Mouse (Mus musculus): ENCODE data around the gene Hist1h2bb. TPM values are rescaled to one million over a fixed set of nuclear protein-coding genes. Genes with fewer than 3 reads are reported as not detected.
"Not testable (repeated sequence)": the region's sequence is repeated elsewhere in the genome, so short reads cannot be mapped to it uniquely, and the experiment has no call there.

Hist1h2bb gene
- polyA plus RNA-seq, 1 experiment from 2014 or later = 4.0 TPM

- no peaks in the 10 kb centered on the region for H3K36me3 ChIP-seq (ENCODE audit: control insufficient read depth, insufficient read depth, low read length)
- H3K4me3 ChIP-seq (ENCODE audit: low read length) = peak overlapping the region; percentile 52
- peaks cover 19% of the 10 kb centered on the region for H3K4me1 ChIP-seq (replicated peaks; ENCODE audit: control insufficient read depth, insufficient read depth, low read length)
- H3K9ac ChIP-seq (ENCODE audit: low read length) = peak overlapping the region; percentile 72
- no peaks in the 10 kb centered on the region for H3K27me3 ChIP-seq (ENCODE audit: control insufficient read depth, insufficient read depth, low read depth, low read length)
- H3K27ac ChIP-seq (ENCODE audit: low read length) = peak overlapping the region; percentile 82
- peak overlapping the region; percentile 63 for H3K4me2 ChIP-seq (ENCODE audit: low read depth, low read length)
- whole genome bisulfite sequencing = 1% methylated on average over 13 of the region's 36 CpGs
- no peaks in the 10 kb centered on the region for H3K9me3 ChIP-seq (ENCODE audit: control insufficient read depth, low read length)
- no peak for ATAC-seq (ENCODE audit: low read depth)
Observed at GRCm38 (mm10) chr13:23744421-23745380, 1.8 kb upstream of the Hist1h2bb start.

GRCm38 (mm10) chr13:23745381-23746161 lies 963 bp upstream of the Hist1h2bb start, which contains the start of gene Hist1h3c:
Gene Hist1h3c, minus strand, starts transcription at chr13:23745602.
- Histone ChIP-seq H3K4me2 (ENCODE audit: low read depth, low read length) (peak within 1 kb of the TSS; percentile 63), H3K4me3 (ENCODE audit: low read length) (peak within 1 kb of the TSS; percentile 52), H3K9ac (ENCODE audit: low read length) (peak within 1 kb of the TSS; percentile 75), H3K27me3 (ENCODE audit: control insufficient read depth, insufficient read depth, low read depth, low read length) (no peaks in the 10 kb centered on the region), H3K36me3 (ENCODE audit: control insufficient read depth, insufficient read depth, low read length) (no peaks in the 10 kb centered on the region), H3K9me3 (ENCODE audit: control insufficient read depth, low read length) (no peaks in the 10 kb centered on the region), H3K27ac (ENCODE audit: low read length) (peak within 1 kb of the TSS; percentile 99), H3K4me1 (replicated peaks; ENCODE audit: control insufficient read depth, insufficient read depth, low read length) (peaks cover 15% of the 10 kb centered on the region)
- under 1% methylated on average over 23 of the region's 28 CpGs for WGBS
- peak; percentile 69 for ATAC-seq (ENCODE audit: low read depth)

GRCm38 (mm10) chr13:23747081-23747891 lies 752 bp downstream of the Hist1h2bb start:
- Histone ChIP-seq H3K4me3 (ENCODE audit: low read length) (peak overlapping the region; percentile 52), H3K27me3 (ENCODE audit: control insufficient read depth, insufficient read depth, low read depth, low read length) (no peaks in the 10 kb centered on the region), H3K9ac (ENCODE audit: low read length) (peak overlapping the region; percentile 67), H3K9me3 (ENCODE audit: control insufficient read depth, low read length) (no peaks in the 10 kb centered on the region), H3K4me2 (ENCODE audit: low read depth, low read length) (peak overlapping the region; percentile 52), H3K27ac (ENCODE audit: low read length) (peak overlapping the region; percentile 99), H3K4me1 (replicated peaks; ENCODE audit: control insufficient read depth, insufficient read depth, low read length) (peaks cover 13% of the 10 kb centered on the region), H3K36me3 (ENCODE audit: control insufficient read depth, insufficient read depth, low read length) (no peaks in the 10 kb centered on the region)
- ATAC-seq (ENCODE audit: low read depth) = peak; percentile 4; the same call in 1 of the 2 replicates
- WGBS = 3% methylated on average over 10 of the region's 13 CpGs

- no peak overlapping the region; the same call in 1 of the 2 replicates for H3K4me3 ChIP-seq (ENCODE audit: low read length)
- H3K4me2 ChIP-seq (ENCODE audit: low read depth, low read length) = peak overlapping the region; percentile 52
- ATAC-seq (ENCODE audit: low read depth) = no peak
- H3K27ac ChIP-seq (ENCODE audit: low read length) = peak overlapping the region; percentile 99
- 3% methylated on average over 4 of the region's 4 CpGs for WGBS
- peaks cover 14% of the 10 kb centered on the region for H3K4me1 ChIP-seq (replicated peaks; ENCODE audit: control insufficient read depth, insufficient read depth, low read length)
- H3K9ac ChIP-seq (ENCODE audit: low read length) = peak overlapping the region; percentile 55
- H3K27me3 ChIP-seq (ENCODE audit: control insufficient read depth, insufficient read depth, low read depth, low read length) = no peaks in the 10 kb centered on the region
- no peaks in the 10 kb centered on the region for H3K36me3 ChIP-seq (ENCODE audit: control insufficient read depth, insufficient read depth, low read length)
- no peaks in the 10 kb centered on the region for H3K9me3 ChIP-seq (ENCODE audit: control insufficient read depth, low read length)
Observed at GRCm38 (mm10) chr13:23747892-23748288, 1.4 kb downstream of the Hist1h2bb start.

- 86% methylated on average over 5 of the region's 5 CpGs for WGBS
- Histone ChIP-seq H3K4me3 (ENCODE audit: low read length) (no peak overlapping the region), H3K36me3 (ENCODE audit: control insufficient read depth, insufficient read depth, low read length) (no peaks in the 10 kb centered on the region), H3K9ac (ENCODE audit: low read length) (no peak overlapping the region), H3K27ac (ENCODE audit: low read length) (0 out of 2 replicates have a peak overlapping the region, but pooled peaks have one; percentile 1), H3K4me2 (ENCODE audit: low read depth, low read length) (no peak overlapping the region), H3K27me3 (ENCODE audit: control insufficient read depth, insufficient read depth, low read depth, low read length) (no peaks in the 10 kb centered on the region), H3K4me1 (replicated peaks; ENCODE audit: control insufficient read depth, insufficient read depth, low read length) (peaks cover 14% of the 10 kb centered on the region), H3K9me3 (ENCODE audit: control insufficient read depth, low read length) (no peaks in the 10 kb centered on the region)
- no peak for ATAC-seq (ENCODE audit: low read depth)
Observed at GRCm38 (mm10) chr13:23749563-23750121, 3.1 kb downstream of the Hist1h2bb start.

- Histone ChIP-seq H3K27ac (ENCODE audit: low read length) (peak within 1 kb of the TSS; percentile 98), H3K9ac (ENCODE audit: low read length) (peak within 1 kb of the TSS; percentile 67), H3K4me2 (ENCODE audit: low read depth, low read length) (peak within 1 kb of the TSS; percentile 65), H3K4me1 (replicated peaks; ENCODE audit: control insufficient read depth, insufficient read depth, low read length) (peaks cover 14% of the 10 kb centered on the region), H3K4me3 (ENCODE audit: low read length) (peak within 1 kb of the TSS; percentile 49)
- H3K9me3 ChIP-seq (ENCODE audit: control insufficient read depth, low read length); H3K27me3 ChIP-seq (ENCODE audit: control insufficient read depth, insufficient read depth, low read depth, low read length); H3K36me3 ChIP-seq (ENCODE audit: control insufficient read depth, insufficient read depth, low read length): not testable (repeated sequence)
- under 1% methylated on average over 26 of the region's 47 CpGs for WGBS
- peak; percentile 47 for ATAC-seq (ENCODE audit: low read depth)
Observed at GRCm38 (mm10) chr13:23750839-23751477, 4.4 kb downstream of the Hist1h2bb start, which contains the start of gene Hist1h2ab. Gene Hist1h2ab, plus strand, starts transcription at chr13:23751126.

- peak overlapping the region; percentile 49 for H3K4me3 ChIP-seq (ENCODE audit: low read length)
- under 1% methylated on average over 11 of the region's 11 CpGs for WGBS
- H3K9ac ChIP-seq (ENCODE audit: low read length) = peak overlapping the region; percentile 67
- no peaks in the 10 kb centered on the region for H3K36me3 ChIP-seq (ENCODE audit: control insufficient read depth, insufficient read depth, low read length)
- peak overlapping the region; percentile 98 for H3K27ac ChIP-seq (ENCODE audit: low read length)
- H3K4me2 ChIP-seq (ENCODE audit: low read depth, low read length) = peak overlapping the region; percentile 65
- H3K9me3 ChIP-seq (ENCODE audit: control insufficient read depth, low read length) = no peaks in the 10 kb centered on the region
- ATAC-seq (ENCODE audit: low read depth) = peak; percentile 11; the same call in 1 of the 2 replicates
- H3K4me1 ChIP-seq (replicated peaks; ENCODE audit: control insufficient read depth, insufficient read depth, low read length) = peaks cover 14% of the 10 kb centered on the region
- H3K27me3 ChIP-seq (ENCODE audit: control insufficient read depth, insufficient read depth, low read depth, low read length) = no peaks in the 10 kb centered on the region
Observed at GRCm38 (mm10) chr13:23751478-23751956, 5.0 kb downstream of the Hist1h2bb start.
